Mouse (Mus musculus): Measurements from ENCODE around the gene Park7.
"Not testable (repeated sequence)": the region's sequence is repeated elsewhere in the genome, so short reads cannot be mapped to it uniquely, and the experiment has no call there.

Gene Park7

GRCm38 (mm10) chr4:150913743-150914142 lies 494 bp downstream of the Park7 start:
- CTCF ChIA-PET, result interaction anchor here (0.6 kb wide), 1 partner anchor 93 kb away, joined by 6 read pairs; no protein-coding TSS in a partner anchor

- CTCF ChIA-PET, result no interaction called here
These were observed 3.9 kb downstream of the Park7 start for GRCm38 (mm10) chr4:150910164-150910951.

- CTCF ChIA-PET, result no interaction called here
These were observed 4.6 kb downstream of the Park7 start for GRCm38 (mm10) chr4:150909451-150910156.

- CTCF ChIA-PET, result not testable (repeated sequence)
These were observed 5.7 kb downstream of the Park7 start for GRCm38 (mm10) chr4:150908512-150908911.

- CTCF ChIA-PET, result interaction anchor here (0.5 kb wide), 1 partner anchor 624 kb away, joined by 3 read pairs; no protein-coding TSS in a partner anchor
These were observed 7.1 kb downstream of the Park7 start for GRCm38 (mm10) chr4:150907099-150907498.

- CTCF ChIA-PET, result no interaction called here
These were observed 11.0 kb downstream of the Park7 start for GRCm38 (mm10) chr4:150903091-150903742.

- CTCF ChIA-PET, result interaction anchor here (1.0 kb wide), 1 partner anchor 248 kb away, joined by 3 read pairs; no protein-coding TSS in a partner anchor
These were observed 12.2 kb downstream of the Park7 start for GRCm38 (mm10) chr4:150902062-150902461.

- CTCF ChIA-PET, result interaction anchor here (0.7 to 1.0 kb wide), 2 partner anchors 24 to 247 kb away, joined by 3 to 4 read pairs; no protein-coding TSS in a partner anchor
These were observed 12.6 kb downstream of the Park7 start for GRCm38 (mm10) chr4:150901651-150902050.

- CTCF ChIA-PET, result no interaction called here
These were observed 13.8 kb downstream of the Park7 start for GRCm38 (mm10) chr4:150900486-150900885.

- CTCF ChIA-PET, result no interaction called here
These were observed 15.4 kb downstream of the Park7 start for GRCm38 (mm10) chr4:150898716-150899365.

- CTCF ChIA-PET, result no interaction called here
These were observed 17.2 kb downstream of the Park7 start for GRCm38 (mm10) chr4:150896896-150897624.

- CTCF ChIA-PET, result no interaction called here
These were observed 19.3 kb downstream of the Park7 start for GRCm38 (mm10) chr4:150894718-150895501.

- CTCF ChIA-PET, result interaction anchor here (0.6 kb wide), 1 partner anchor 1070 kb away, joined by 14 read pairs; no protein-coding TSS in a partner anchor
These were observed 22.9 kb downstream of the Park7 start for GRCm38 (mm10) chr4:150891308-150891707.

- CTCF ChIA-PET, result no interaction called here
These were observed 24.3 kb downstream of the Park7 start for GRCm38 (mm10) chr4:150889955-150890315.

GRCm38 (mm10) chr4:150889273-150889954 lies 24.8 kb downstream of the Park7 start:
- CTCF ChIA-PET, result no interaction called here

- CTCF ChIA-PET, result no interaction called here
These were observed 25.7 kb downstream of the Park7 start for GRCm38 (mm10) chr4:150888492-150888891.

GRCm38 (mm10) chr4:150887903-150888302 lies 26.3 kb downstream of the Park7 start:
- CTCF ChIA-PET, result interaction anchor here (0.6 kb wide), 1 partner anchor 239 kb away, joined by 3 read pairs; no protein-coding TSS in a partner anchor

GRCm38 (mm10) chr4:150882632-150883031 lies 31.6 kb downstream of the Park7 start:
- CTCF ChIA-PET, result no interaction called here

GRCm38 (mm10) chr4:150880364-150880763 lies 33.9 kb downstream of the Park7 start:
- CTCF ChIA-PET, result no interaction called here

GRCm38 (mm10) chr4:150879631-150880030 lies 34.6 kb downstream of the Park7 start:
- CTCF ChIA-PET, result no interaction called here
